ENCODE assay signal across 8 mouse cellular contexts in genomic region chr8:11633414-11633813, GRCm38 (mm10). TPM values are rescaled to one million over a fixed set of nuclear protein-coding genes. Genes with fewer than 3 reads are reported as not detected.
DNase-seq lines count a peak whose midpoint lies in the region; ATAC-seq and TF ChIP-seq lines count a peak whose summit lies in the region.

No protein-coding gene starts in this region.

- peaks cover 3% of the 10 kb centered on the region; the same call in 1 of the 2 replicates for H3K4me1 ChIP-seq in testis, adult 2 months (ENCODE audit: control insufficient read depth, insufficient read depth, low read length)
- peaks cover 42% of the 10 kb centered on the region for H3K4me1 ChIP-seq in forebrain, embryonic 13.5 days
- H3K4me1 ChIP-seq in intestine, postnatal 0 days (replicated peaks; ENCODE audit: control insufficient read depth, insufficient read depth, low read length): no peaks in the 10 kb centered on the region
- peaks cover 17% of the 10 kb centered on the region for H3K4me1 ChIP-seq in midbrain, embryonic 11.5 days (ENCODE audit: control insufficient read depth, insufficient read depth, low read length)

- 56% methylated on average over 7 of the region's 7 CpGs for WGBS in forebrain, embryonic 13.5 days
- 22% methylated on average over 7 of the region's 7 CpGs for WGBS in intestine, postnatal 0 days
- WGBS in midbrain, embryonic 11.5 days: 79% methylated on average over 7 of the region's 7 CpGs

- TF ChIP-seq POLR2A in testis, adult 2 months (IDR thresholded peaks at IDR 0.05; ENCODE audit: control insufficient read depth, low read depth, low read length): no peak

- H3K9ac ChIP-seq in forebrain, embryonic 13.5 days: peak overlapping the region; percentile 96
- H3K9ac ChIP-seq in intestine, postnatal 0 days (ENCODE audit: low read depth, low read length): no peak overlapping the region
- H3K9ac ChIP-seq in midbrain, embryonic 11.5 days (ENCODE audit: low read length): peak overlapping the region; percentile 99

- no peak overlapping the region for H3K27ac ChIP-seq in testis, adult 2 months (ENCODE audit: control insufficient read depth, insufficient read depth, low read depth, low read length)
- H3K27ac ChIP-seq in forebrain, embryonic 13.5 days: no peak overlapping the region
- peak overlapping the region; percentile 66 for H3K27ac ChIP-seq in intestine, postnatal 0 days (ENCODE audit: low read depth, low read length)
- H3K27ac ChIP-seq in midbrain, embryonic 11.5 days (ENCODE audit: low read depth, low read length): no peak overlapping the region

- peak overlapping the region; percentile 93 for H3K4me2 ChIP-seq in forebrain, embryonic 13.5 days
- H3K4me2 ChIP-seq in intestine, postnatal 0 days (replicated peaks; ENCODE audit: low read depth): peak overlapping the region; percentile 95
- H3K4me2 ChIP-seq in midbrain, embryonic 11.5 days: peak overlapping the region; percentile 89

- no peaks in the 10 kb centered on the region for H3K36me3 ChIP-seq in testis, adult 2 months (ENCODE audit: control insufficient read depth, insufficient read depth, low read length)
- peaks cover 38% of the 10 kb centered on the region for H3K36me3 ChIP-seq in forebrain, embryonic 13.5 days (ENCODE audit: poor library complexity, severe bottlenecking)
- peaks cover 16% of the 10 kb centered on the region for H3K36me3 ChIP-seq in intestine, postnatal 0 days (ENCODE audit: control insufficient read depth, insufficient read depth)
- peaks cover 20% of the 10 kb centered on the region for H3K36me3 ChIP-seq in midbrain, embryonic 11.5 days (ENCODE audit: control insufficient read depth, insufficient read depth, low read length)

- no peak for TF ChIP-seq CTCF in testis, adult 2 months (IDR thresholded peaks at IDR 0.05; ENCODE audit: control insufficient read depth, insufficient read depth, insufficient replicate concordance, low read depth, low read length)
- no peak for TF ChIP-seq CTCF in intestine, postnatal 0 days (IDR thresholded peaks at IDR 0.05; ENCODE audit: low read depth)

- H3K9me3 ChIP-seq in forebrain, embryonic 13.5 days (replicated peaks): no peaks in the 10 kb centered on the region
- H3K9me3 ChIP-seq in intestine, postnatal 0 days (ENCODE audit: control insufficient read depth): no peaks in the 10 kb centered on the region
- no peaks in the 10 kb centered on the region for H3K9me3 ChIP-seq in midbrain, embryonic 11.5 days (ENCODE audit: control insufficient read depth, low read length)

- no peak for ATAC-seq in forebrain, embryonic 13.5 days
- ATAC-seq in intestine, postnatal 0 days: no peak
- ATAC-seq in midbrain, embryonic 11.5 days (ENCODE audit: low FRiP score): no peak

- H3K27me3 ChIP-seq in testis, adult 2 months (ENCODE audit: control insufficient read depth, insufficient read depth, low read length): no peaks in the 10 kb centered on the region
- no peaks in the 10 kb centered on the region for H3K27me3 ChIP-seq in forebrain, embryonic 13.5 days
- no peaks in the 10 kb centered on the region for H3K27me3 ChIP-seq in intestine, postnatal 0 days (replicated peaks; ENCODE audit: control insufficient read depth, insufficient read depth, low read length)
- no peaks in the 10 kb centered on the region for H3K27me3 ChIP-seq in midbrain, embryonic 11.5 days (ENCODE audit: control insufficient read depth, insufficient read depth, low read length)

- DNase-seq in testis, postnatal 14 days (ENCODE audit: low spot score): no peak
- DNase-seq in midbrain, embryonic 11.5 days (ENCODE audit: low spot score, missing footprints): no peak
- no peak for DNase-seq in ovary, postnatal 10 days (ENCODE audit: low spot score)
- DNase-seq in gastrocnemius, adult 8-10 months (ENCODE audit: low spot score in 2 of 2): no peak
- no peak for DNase-seq in layer of hippocampus, postnatal 25 days (ENCODE audit: extremely low spot score in 1 of 2, low spot score in 1 of 2)

- peak overlapping the region; percentile 93 for H3K4me3 ChIP-seq in testis, adult 2 months (ENCODE audit: control insufficient read depth, low read depth, low read length)
- H3K4me3 ChIP-seq in forebrain, embryonic 13.5 days: peak overlapping the region; percentile 92
- peak overlapping the region; percentile 92 for H3K4me3 ChIP-seq in intestine, postnatal 0 days (ENCODE audit: low read depth, low read length)
- peak overlapping the region; percentile 97 for H3K4me3 ChIP-seq in midbrain, embryonic 11.5 days (ENCODE audit: low read depth, low read length)

RNA-seq across cellular contexts. Expression of gene Ankrd10, which starts 2.1 kb away (rescaled TPM):
- 64.7 and 65.8 TPM in 2 replicates for polyA plus RNA-seq in testis, adult 2 months (2012; rRNA removed)
- 113 and 117 TPM in 2 replicates for polyA plus RNA-seq in forebrain, embryonic 13.5 days (2015; fragmentation: Nextera tagmentation; extraction: Ambion mirVana)
- 24.2 and 25.5 TPM in 2 replicates for polyA plus RNA-seq in intestine, postnatal 0 days (2015; fragmentation: Nextera tagmentation; extraction: Ambion mirVana)
- 86.7 and 90.2 TPM in 2 replicates for polyA plus RNA-seq in midbrain, embryonic 11.5 days (2014; fragmentation: Nextera tagmentation; extraction: Ambion mirVana)
- 10 to 100 TPM in 2 of 4 experiments, 1 to 10 TPM in 2; 9.1 to 13.0 (median 11.0) TPM for total RNA-seq in gastrocnemius, adult 8-10 months (2022)
- total RNA-seq in layer of hippocampus, postnatal 25 days (2021): 10 to 100 TPM; 55.3 to 67.2 TPM
